Mouse (Mus musculus) liver, embryonic 13.5 days (tissue): ENCODE measurements around the gene Speer4c. TPM values are rescaled to one million over a fixed set of nuclear protein-coding genes. Genes with fewer than 3 reads are reported as not detected.
"Not testable (repeated sequence)": the region's sequence is repeated elsewhere in the genome, so short reads cannot be mapped to it uniquely, and the experiment has no call there.

Source experiments
- ATAC-seq: fragments of 200-750 bp; cut with Nextera tagmentation; 2 replicates; pipeline ENCODE4 v1.8.0; 2017; ENCODE audit warnings: low read depth, mild to moderate bottlenecking, moderate number of reproducible peaks, moderate library complexity
- DNase-seq: peaks from one replicate; pipeline ENCODE4 v3.0.0; 2022
- H3K27ac ChIP-seq: fragments of 300-500 bp; sonication (generic); 2 replicates; pipeline ENCODE4 v1.5.1; 2015; ENCODE audit warnings: moderate library complexity, mild to moderate bottlenecking, inconsistent platforms
- H3K27me3 ChIP-seq: fragments of 300-500 bp; sonication (generic); 2 replicates; pipeline ENCODE4 v1.6.1; 2015; ENCODE audit warnings: mild to moderate bottlenecking, inconsistent platforms
- H3K36me3 ChIP-seq: fragments of 300-500 bp; sonication (generic); 2 replicates; pipeline ENCODE4 v1.6.1; 2015; ENCODE audit warnings: mild to moderate bottlenecking, inconsistent platforms
- H3K4me1 ChIP-seq: fragments of 300-500 bp; sonication (generic); replicated peaks from 2 replicates; pipeline ENCODE4 v1.6.1; 2015; ENCODE audit warnings: inconsistent platforms
- H3K4me2 ChIP-seq: fragments of 300-500 bp; sonication (generic); 2 replicates; pipeline ENCODE4 v1.6.1; 2015; ENCODE audit warnings: inconsistent platforms, mild to moderate bottlenecking, moderate library complexity
- H3K4me3 ChIP-seq: fragments of 300-500 bp; sonication (generic); replicated peaks from 2 replicates; pipeline ENCODE4 v1.5.1; 2015; ENCODE audit warnings: mild to moderate bottlenecking, inconsistent platforms
- H3K9ac ChIP-seq: fragments of 300-500 bp; sonication (generic); 2 replicates; pipeline ENCODE4 v1.6.1; 2015; ENCODE audit warnings: mild to moderate bottlenecking, inconsistent platforms
- H3K9me3 ChIP-seq: fragments of 300-500 bp; sonication (generic); replicated peaks from 2 replicates; pipeline ENCODE4 v1.6.1; 2016; ENCODE audit warnings: inconsistent platforms
- WGBS: fragments of 180-500 bp; shearing (Covaris S2); methylation state at CpG from one replicate; pipeline ENCODE4 v1.1.7; 2015; ENCODE audit not compliant: insufficient replicate concordance; 5-methylcytosine and 5-hydroxymethylcytosine counted together
- polyA plus RNA-seq: library from polyadenylated mRNA; unstranded; fragments of >200 nt; fragmentation: Nextera tagmentation; extraction: Ambion mirVana; gene quantifications from 2 replicates; pipeline ENCODE4 v1.2.1, GENCODE M21; 2015

Speer4c gene
- polyA plus RNA-seq, 1 experiment from 2014 or later = not detected

GRCm38 (mm10) chr5:15679980-15680949 lies 33.8 kb downstream of the Speer4c start:
- H3K27ac ChIP-seq, H3K4me3 ChIP-seq, ATAC-seq, H3K9ac ChIP-seq, H3K36me3 ChIP-seq, H3K4me1 ChIP-seq, DNase-seq, H3K4me2 ChIP-seq, H3K27me3 ChIP-seq: not testable (repeated sequence)
- WGBS = 52% methylated on average over 13 of the region's 13 CpGs
- H3K9me3 ChIP-seq = peaks cover 11% of the 10 kb centered on the region

GRCm38 (mm10) chr5:15678907-15679306 lies 35.2 kb downstream of the Speer4c start:
- H3K9me3 ChIP-seq = peaks cover 11% of the 10 kb centered on the region
- H3K4me1 ChIP-seq, H3K4me3 ChIP-seq, H3K4me2 ChIP-seq, DNase-seq, H3K27ac ChIP-seq, ATAC-seq, H3K36me3 ChIP-seq, H3K27me3 ChIP-seq, H3K9ac ChIP-seq: not testable (repeated sequence)
- 55% methylated on average over 2 of the region's 2 CpGs for WGBS

- not testable (repeated sequence) for ATAC-seq
Observed at GRCm38 (mm10) chr5:15677750-15678149, 36.3 kb downstream of the Speer4c start.

GRCm38 (mm10) chr5:15674429-15675244 lies 39.4 kb downstream of the Speer4c start:
- not testable (repeated sequence) for H3K4me1 ChIP-seq, H3K27me3 ChIP-seq, ATAC-seq, H3K9ac ChIP-seq, H3K27ac ChIP-seq, DNase-seq, H3K4me2 ChIP-seq, H3K36me3 ChIP-seq, H3K4me3 ChIP-seq
- H3K9me3 ChIP-seq = peaks cover 16% of the 10 kb centered on the region; the same call in 1 of the 2 replicates
- 70% methylated on average over 5 of the region's 8 CpGs for WGBS

More at GRCm38 (mm10) chr5:15677750-15678149, 36.3 kb downstream of the Speer4c start:
- WGBS = 71% methylated on average over 4 of the region's 4 CpGs
- H3K4me1 ChIP-seq, H3K27ac ChIP-seq, H3K4me3 ChIP-seq, DNase-seq, H3K27me3 ChIP-seq, H3K4me2 ChIP-seq, H3K36me3 ChIP-seq, H3K9ac ChIP-seq: not testable (repeated sequence)
- peaks cover 16% of the 10 kb centered on the region for H3K9me3 ChIP-seq

- not testable (repeated sequence) for H3K4me3 ChIP-seq, H3K4me2 ChIP-seq, DNase-seq, H3K9ac ChIP-seq, H3K27me3 ChIP-seq, H3K27ac ChIP-seq, H3K36me3 ChIP-seq, H3K4me1 ChIP-seq, ATAC-seq
- 57% methylated on average over 2 of the region's 2 CpGs for WGBS
- peaks cover 13% of the 10 kb centered on the region; the same call in 1 of the 2 replicates for H3K9me3 ChIP-seq
Observed at GRCm38 (mm10) chr5:15673989-15674388, 40.1 kb downstream of the Speer4c start.

- DNase-seq, H3K27ac ChIP-seq, H3K36me3 ChIP-seq, H3K4me2 ChIP-seq, H3K4me1 ChIP-seq, H3K9me3 ChIP-seq, H3K27me3 ChIP-seq, H3K9ac ChIP-seq, H3K4me3 ChIP-seq, ATAC-seq: not testable (repeated sequence)
- 72% methylated on average over 9 of the region's 18 CpGs for WGBS
Observed at GRCm38 (mm10) chr5:15670789-15671188, 43.3 kb downstream of the Speer4c start.

- H3K27ac ChIP-seq, DNase-seq, ATAC-seq, H3K4me1 ChIP-seq, H3K9me3 ChIP-seq, H3K9ac ChIP-seq, H3K4me2 ChIP-seq, H3K36me3 ChIP-seq, H3K27me3 ChIP-seq, H3K4me3 ChIP-seq: not testable (repeated sequence)
- 53% methylated on average over 7 of the region's 7 CpGs for WGBS
Observed at GRCm38 (mm10) chr5:15663847-15664246, 50.2 kb downstream of the Speer4c start.

Other genes starting within 250 kb of the Speer4c start
- gene Gm21149, start 237.7 kb downstream of the Speer4c start, polyA plus RNA-seq = not detected in 2 replicates
- not detected in 2 replicates for gene Gm21190, start 185.0 kb downstream of the Speer4c start, polyA plus RNA-seq
- gene Gm21083, start 136.9 kb downstream of the Speer4c start, polyA plus RNA-seq = not detected in 2 replicates
- gene Speer4d, start 95.2 kb downstream of the Speer4c start, polyA plus RNA-seq = not detected in 2 replicates
- gene 4930572O03Rik, start 57.2 kb downstream of the Speer4c start, polyA plus RNA-seq = not detected in 2 replicates
- 0.54 and 0.73 TPM in 2 replicates for gene Cacna2d1, start 220.4 kb upstream of the Speer4c start, polyA plus RNA-seq